Mouse (Mus musculus) layer of hippocampus, postnatal 36 days (tissue): ENCODE measurements around the gene Ifi202b. TPM values are rescaled to one million over a fixed set of nuclear protein-coding genes. Genes with fewer than 3 reads are reported as not detected.
"Not testable (repeated sequence)": the region's sequence is repeated elsewhere in the genome, so short reads cannot be mapped to it uniquely, and the experiment has no call there.

Source experiments
- DNase-seq, 2 experiments: peaks; one replicate each; pipeline ENCODE4 v3.0.0; 2022
- total RNA-seq, 2 experiments: library from RNA; stranded (reverse); gene quantifications; 2 replicates each; pipeline ENCODE4 v1.2.3; 2021

Gene Ifi202b
- total RNA-seq: not detected

DNA sequence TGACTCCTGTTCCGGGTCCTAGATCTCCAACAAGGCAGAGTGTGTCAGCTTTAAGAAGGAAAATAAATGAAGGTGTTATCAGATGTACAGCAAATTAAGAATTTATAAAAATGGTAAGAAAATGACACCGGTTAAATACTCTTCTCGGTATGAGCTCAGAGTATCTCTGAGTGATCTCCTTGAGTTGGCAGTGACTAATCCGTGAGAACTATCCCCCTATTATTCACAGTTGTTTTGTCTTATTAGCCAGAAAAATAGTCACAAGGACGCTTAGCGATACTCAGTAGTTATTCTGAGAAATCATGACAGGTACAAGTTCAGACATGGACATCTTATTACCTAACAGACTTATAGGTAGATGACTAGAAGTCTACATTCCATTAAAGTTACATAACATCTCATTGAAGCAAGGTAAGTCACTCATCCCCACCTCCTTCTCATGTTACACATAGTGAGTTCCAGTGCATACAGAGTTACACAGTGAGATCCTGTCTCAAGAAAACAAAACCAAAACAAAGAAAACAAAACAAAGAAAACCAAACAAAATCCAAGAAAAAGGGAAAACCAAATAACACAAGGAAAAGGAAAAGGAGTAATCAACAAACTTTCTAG, at the start of gene Ifi202b:
Ifi202b (minus strand) TSS at position 51 of the 612 bp plus-strand sequence.
- DNase-seq: not testable (repeated sequence)

DNA sequence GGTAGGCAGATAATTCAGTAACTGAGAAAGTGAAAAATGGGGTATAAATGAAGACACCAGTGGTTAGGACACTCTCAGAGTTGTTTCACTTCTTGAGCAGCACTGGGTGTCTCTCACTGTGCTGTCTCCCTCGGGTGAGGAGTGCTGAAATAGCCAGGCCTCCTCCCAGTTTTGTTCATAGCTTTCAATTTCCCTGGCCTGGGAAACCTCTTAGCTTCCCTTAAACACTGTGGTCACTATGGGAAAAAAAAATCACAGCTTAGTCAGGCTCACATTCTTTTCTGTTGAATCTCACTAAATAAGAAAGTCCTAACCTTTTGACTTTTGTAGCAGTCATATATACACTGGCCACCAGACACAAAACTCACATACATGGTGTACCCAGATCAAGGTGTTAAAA, 49.2 kb upstream of the Ifi202b start, which contains the start of gene Ifi205:
Ifi205 (minus strand) TSS at position 113 of the 400 bp plus-strand sequence.
- no peak for DNase-seq

DNA sequence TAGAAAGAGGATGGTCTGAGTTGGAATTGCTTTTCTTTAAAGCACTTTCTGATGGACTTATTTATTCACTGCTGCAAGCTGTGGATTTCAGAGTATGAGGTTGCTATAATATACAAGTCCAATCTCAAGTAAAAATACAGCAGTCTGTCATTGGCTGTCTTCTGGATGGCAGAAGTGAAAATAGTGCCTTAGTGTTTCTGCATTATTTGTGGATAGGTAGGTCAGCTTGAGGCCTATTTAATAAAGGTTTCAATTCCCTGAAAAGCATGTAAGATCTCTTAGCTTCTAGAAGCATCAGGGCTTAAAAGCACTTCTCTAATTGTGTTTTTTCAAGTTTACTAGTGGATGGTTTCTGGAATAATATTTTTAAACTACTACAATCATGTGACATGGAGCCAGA, 24.5 kb upstream of the Ifi202b start:
- DNase-seq: not testable (repeated sequence)

DNA sequence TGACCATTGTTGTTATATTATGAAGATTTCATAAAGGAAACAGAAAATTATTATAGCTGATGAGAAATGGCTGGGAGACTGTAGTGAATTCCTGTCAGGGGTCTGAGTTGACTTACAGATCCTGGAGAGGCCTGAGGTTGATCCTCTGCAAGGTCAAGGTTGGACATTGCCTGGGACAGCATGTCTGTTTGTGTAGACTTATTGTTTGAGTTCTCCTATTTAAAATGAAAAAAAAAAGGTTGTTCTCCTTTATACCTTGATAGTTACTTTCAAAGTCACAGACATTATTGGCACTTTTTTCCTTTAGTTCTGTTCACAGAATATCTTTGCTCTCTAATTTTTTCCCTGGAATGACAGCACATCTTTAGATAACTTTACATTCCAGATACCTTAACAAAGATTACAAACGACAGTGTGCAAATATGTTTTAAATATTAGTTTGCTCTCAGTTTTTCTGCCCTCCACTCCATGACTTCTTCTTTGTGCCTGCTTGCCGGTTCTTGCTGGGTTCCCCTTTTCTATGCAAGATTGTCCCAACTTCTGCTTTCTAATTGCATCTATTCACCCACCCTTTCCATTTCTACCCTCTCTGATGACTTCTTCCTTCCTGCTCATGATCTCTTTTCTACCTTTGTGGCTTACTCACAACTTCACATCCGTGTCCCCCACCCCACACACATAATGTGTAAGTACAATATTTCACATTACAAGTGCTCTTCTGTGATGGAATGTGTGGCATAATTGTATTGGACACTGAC, 22.0 kb upstream of the Ifi202b start:
- DNase-seq: not testable (repeated sequence)

DNA sequence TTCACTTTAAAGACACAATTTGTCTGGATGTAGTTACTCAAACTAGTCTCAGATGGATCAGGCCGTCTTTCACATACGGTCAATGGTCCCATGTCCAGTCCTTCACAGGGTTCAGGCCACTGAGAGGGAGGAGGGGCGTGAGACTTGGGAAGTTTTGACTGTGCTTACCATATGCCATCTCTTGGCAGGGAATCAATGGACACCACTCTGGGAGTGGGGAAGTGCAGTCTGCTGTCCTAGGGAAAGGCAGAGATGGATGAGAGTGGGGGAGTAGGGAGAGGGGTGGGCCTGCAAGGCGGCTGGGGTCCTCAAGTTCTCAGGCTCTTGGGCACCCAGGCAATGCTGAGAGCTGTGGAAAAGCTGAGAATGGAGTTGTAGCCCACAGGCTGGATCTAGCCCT, 12.5 kb upstream of the Ifi202b start:
- DNase-seq: no peak

DNA sequence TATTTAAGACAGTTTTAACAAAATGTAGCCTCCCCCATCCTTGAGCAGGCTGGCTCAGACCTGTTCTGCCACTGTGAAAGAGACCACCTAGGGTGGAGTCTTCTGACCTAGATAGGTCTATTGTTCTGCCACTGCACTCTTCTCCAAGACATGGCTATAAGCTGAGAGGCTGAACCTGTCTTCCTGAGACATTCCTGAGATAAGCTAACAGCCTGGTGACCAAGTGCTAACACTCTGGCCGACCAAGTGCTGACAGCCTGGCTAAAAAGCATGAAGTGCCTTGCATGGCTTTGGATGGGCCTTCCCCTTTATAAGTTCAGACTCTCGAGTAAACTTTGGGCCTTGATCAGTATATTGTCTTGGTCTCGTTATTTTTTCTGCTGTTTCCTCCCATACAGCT, 1.5 kb downstream of the Ifi202b start:
- DNase-seq: not testable (repeated sequence)

DNA sequence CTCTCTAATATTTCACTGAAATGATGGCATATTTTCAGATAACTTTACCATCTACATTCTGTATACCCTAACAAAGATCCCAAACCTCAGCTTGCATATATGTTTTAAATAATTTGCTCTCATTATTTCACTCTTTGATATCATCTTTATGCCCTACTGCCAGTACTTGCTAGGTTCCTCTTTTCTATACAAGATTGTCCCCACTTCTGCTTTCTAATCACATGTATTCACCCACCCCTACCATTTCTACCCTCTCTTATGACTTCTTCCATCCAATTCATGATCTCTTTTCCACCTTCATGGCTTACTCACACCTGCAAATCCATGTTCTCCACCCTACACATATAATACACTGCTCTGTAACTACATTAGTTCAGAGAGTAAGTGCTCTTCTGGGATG, 4.9 kb downstream of the Ifi202b start:
- no peak for DNase-seq

DNA sequence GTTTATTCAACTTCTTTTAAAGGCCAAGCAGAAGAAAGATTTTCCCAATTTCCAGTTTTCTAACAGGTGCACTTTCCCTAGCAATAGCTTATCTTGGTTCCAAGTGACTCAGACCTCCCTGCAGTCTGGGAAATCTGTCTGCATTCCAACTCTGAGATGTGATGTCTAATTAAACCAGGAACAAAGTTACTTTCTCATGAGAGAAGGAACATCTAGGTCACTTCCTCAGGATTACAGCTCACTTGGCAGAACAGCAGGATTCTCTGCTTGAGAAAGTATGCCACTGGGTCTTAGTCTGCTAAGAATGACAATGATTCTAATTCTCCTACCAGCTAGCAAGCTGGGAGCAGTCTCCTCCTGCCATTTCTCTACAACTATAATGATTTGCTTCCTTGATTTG, 9.4 kb downstream of the Ifi202b start:
- DNase-seq: no peak

DNA sequence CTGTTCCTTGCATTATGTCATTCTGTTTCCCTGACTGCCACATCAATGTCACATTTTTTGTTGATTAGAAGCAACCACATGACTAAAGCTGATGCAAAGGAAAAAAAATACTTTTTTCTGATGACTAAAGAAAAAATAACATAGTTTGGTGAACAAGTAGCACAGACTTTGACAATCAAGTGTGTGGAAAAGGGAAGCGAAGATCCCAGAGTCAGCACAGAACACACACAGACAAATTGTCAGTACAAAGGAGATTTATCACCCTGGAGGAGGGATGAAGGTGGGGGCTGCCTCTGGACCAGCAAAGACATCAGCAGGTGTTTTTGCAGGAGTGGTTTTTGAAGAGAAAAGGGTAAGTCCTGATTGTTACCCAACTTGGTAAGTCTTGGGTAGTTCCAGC, 21.1 kb downstream of the Ifi202b start:
- not testable (repeated sequence) for DNase-seq

DNA sequence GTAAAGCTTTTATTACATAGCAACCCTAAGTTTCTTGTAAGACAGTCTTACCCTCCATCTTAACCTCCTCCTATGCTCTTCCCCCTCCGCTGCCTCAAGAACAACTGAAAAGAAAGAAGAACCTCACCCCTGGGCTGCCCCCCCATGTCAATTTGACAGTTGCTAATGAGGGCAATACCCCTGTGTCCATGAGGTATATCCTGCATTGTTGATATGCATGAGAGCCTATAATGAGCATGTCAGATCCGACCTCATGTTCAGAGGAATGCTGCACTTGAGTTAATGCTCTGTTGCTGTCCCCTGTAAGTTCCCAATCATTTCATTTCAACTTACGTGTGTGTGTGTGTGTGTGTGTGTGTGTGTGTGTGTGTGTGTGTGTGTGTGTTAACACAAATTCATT, 22.5 kb downstream of the Ifi202b start:
- DNase-seq: not testable (repeated sequence)

DNA sequence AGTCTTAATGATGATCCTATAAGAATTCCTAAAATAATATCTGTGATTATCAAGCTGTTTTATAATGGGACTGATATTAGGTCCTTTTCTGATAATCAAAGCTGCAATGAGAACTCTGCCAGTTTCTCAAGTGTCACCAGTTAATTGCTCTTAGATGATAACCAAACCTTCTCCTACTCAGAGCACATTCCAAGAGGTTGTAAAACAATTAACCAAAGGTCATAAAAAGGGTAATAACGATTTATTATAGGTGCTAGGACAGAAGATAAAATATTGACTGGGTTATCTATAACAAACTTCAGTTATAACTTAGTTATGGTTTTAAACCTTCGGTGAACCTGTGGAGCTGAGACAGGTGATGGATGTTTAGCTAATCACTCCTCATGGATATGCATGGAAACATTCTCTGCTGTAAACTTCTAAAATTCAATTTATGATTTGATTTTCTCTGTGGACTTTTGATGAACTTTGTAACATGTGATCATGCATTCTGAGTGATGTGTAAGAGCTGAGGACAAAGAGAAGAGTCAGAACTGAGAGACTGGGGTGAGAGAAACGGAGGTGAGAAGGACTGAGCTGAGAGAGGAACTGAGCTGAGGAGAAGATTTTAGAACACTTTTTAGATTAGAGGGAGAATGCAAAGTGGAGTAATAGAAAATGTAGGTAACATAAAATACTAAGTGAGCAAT, 26.6 kb downstream of the Ifi202b start:
- DNase-seq: not testable (repeated sequence)

DNA sequence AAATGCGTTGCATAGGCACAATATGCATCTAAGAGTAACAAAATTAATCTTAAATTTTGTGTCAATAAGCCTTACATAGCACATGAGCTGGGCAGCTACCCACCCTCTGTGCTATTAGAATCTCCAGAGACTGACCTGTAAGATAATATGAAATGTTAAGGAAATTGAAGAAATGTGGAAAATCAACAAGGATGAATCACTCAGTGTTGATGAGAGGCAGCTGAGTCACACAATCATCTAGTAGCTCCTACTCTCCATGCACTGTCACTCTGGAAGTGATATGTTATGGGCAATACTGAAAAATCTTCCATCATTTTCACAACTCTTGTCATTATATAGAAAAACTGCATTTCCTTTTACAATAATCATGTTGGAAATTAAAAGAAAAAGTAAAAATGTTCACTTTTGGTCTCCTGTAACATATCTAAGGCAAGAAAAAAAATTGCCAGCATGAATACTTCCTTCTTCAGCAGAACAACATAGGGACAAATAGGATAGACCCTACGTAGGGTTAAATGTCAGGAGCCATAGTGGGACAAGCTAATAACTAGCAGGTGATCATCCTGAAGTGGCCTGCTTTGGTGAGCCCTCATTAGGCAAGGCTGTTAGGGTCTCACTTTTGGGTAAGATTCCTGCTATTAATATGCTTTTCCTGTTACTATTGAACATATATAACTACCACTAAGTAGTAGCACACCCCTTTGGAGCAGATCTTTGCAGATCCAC, 27.3 kb downstream of the Ifi202b start:
- no peak for DNase-seq

DNA sequence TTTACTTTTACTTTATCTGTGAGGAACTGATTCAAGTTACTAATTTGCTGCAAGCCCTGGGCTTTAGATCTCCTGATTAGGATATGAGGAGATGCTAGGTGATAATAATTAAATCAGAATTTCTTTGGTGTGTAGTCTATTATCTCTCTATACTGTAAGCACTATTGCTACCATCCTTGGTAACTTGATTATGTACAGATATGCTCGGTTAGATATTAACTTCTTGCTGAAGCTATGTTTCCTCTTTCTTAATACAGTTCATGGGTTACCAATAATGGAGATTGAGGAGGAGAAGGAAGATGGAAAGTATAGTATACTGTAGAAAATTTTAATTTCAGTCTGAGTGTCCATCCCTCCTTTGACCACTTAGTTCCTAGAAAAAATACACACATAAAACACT, 29.0 kb downstream of the Ifi202b start:
- no peak for DNase-seq

DNA sequence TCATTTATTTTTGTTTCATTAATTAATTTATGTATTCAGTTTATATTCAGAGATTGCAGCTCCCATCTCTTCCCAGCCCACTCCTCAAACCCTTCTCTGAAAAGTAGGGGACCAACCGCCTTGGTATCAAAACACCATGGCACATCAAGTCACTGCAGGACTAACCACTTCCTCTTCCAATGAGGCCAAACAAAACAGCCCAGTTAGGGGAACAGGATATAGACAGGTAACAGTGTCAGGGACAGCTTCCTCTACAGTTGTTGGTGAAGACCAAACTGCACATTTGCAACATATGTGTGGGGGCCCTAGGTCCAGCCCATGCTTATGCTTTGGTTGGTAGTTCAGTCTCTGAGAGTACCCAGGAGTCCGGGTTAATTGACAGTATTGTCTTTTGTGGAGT, 33.5 kb downstream of the Ifi202b start:
- not testable (repeated sequence) for DNase-seq

DNA sequence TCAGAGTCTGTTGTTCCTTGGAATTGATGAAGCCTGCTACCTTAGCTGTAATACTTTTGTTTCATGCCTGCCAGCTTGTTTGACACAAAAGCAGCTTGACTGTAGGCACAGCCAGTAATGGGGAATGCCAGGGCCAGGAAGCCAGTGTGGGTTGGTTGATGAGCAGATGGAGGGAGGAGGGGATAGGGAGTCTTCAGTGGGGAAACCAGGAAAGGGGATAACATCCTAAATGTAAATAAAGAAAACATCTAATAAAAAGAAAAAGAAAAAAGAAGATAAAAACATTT, 39.8 kb downstream of the Ifi202b start:
- peak; percentile 53 to 58 for DNase-seq

DNA sequence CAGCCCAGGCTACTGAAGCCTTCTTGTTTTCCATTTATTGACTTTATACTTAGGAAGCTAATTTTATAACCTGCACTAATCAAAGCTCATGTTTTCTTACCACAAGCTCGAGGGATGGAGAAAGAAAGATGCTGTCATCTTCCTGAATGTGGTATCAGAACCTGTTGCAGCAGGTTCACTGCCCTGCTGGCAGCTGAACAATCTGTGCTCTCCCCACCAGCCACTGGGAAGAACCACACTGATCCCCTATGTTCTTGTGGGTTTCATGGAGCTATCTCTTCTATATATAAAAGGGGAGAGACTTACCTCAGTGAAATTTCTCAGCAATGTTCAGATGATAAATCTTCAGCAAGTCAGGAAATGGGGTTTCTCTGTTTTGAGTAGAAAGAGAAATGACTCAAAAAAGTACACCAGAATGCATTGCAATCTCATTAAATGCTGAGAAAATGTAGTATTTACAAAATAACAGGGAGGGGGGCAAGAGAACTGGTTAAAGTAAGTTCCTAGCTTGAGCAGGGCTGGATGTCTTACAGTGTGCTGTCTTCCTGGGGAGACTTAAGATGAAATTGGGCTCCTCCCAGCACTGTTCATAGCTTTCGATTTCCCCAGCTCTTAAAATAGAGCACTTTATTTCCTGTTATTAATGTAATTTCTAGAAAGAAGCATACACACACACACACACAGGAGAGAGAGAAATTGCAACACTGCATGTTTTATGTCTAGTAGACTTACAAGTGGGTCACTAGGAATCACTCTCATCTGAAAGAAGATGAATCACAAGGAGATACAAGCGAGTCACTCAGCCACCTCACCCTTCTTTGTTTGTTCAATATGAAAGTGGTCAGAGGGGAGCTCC, 40.4 kb downstream of the Ifi202b start, which contains the start of the genes Mndal and Ifi203:
Mndal (minus strand) TSS at position 568 of the 856 bp plus-strand sequence.
Ifi203 (minus strand) TSS at position 749 of the 856 bp plus-strand sequence.
- DNase-seq: not testable (repeated sequence)

DNA sequence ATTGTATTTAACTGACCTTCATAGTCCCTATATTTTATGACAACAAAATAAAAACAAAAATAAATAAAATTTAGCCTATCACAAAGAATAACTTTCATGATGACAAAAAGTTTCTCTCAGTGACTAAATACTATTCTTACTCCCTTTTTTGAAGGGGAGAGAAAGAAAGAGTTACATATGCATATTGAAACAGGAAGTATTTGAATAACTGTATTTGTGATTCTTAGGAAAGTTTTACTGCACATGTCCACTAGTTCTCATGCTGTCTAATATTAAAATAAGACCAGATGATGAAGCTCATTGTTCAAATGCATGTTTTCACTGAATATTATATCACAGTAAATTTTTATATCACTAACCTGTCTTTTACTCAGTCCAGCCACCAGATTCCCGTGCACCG, 41.0 kb downstream of the Ifi202b start:
- not testable (repeated sequence) for DNase-seq

DNA sequence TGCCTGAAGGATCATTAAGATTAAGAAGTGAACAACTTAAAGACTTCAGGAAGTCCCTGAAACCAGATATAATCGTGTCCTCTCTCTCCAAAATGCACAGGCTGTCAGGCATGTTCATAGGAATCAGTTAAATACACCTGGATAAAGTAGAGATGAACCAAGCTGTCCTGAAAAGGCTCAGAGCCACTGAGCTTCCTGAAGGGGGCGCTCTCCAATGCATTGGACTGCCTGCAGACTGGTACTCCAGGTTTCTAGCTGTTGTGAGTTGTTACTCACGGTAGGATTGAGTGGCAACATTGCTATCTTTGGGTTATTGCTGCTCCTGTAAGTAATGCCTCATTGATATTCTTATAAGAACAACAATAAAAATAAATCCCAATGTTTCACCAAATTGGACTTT, 63.3 kb downstream of the Ifi202b start:
- DNase-seq: not testable (repeated sequence)

DNA sequence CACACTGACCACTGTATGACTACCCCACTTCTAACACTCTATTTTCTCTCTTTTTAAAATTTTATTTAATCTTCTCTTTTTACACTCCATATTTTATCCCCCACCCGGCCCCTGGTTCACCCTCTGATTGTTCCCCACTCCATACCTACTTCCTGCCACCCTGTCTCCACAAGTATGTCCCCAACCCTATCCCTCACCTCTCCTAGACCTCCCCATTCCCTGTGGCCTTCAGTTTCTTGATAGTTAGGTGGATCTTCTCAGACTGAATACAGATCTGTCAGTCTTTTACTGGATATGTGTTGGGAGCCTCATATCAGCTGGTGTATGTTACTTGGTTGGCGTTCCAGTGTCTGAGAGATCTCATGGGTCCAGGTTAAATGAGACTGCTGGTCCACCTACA, 68.0 kb downstream of the Ifi202b start:
- no peak for DNase-seq

DNA sequence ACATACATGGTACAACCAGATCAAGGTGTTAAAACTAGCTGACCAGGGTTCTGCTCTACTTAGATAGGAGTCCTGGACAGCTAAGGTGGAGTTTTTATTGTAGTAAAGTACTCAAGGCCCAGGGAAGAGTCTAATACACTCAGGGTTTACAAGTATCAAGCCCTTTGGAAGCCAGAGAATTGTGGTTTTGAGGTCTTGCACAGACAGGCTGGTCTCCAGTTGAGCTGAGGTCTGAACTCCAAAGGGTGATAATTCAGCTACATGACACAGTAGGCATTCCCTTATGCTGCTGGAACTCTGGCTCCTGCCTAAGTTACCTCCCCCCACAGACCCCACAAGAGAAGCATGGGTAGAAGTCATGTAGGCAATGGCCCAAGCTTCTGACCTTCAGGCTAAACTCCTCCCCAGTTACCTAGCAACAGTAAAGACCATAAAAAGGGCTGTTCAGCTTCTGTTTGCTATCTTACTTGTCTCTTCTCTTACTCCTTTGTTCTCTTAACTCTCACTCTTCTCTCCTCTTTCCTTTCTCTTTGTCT, 69.2 kb downstream of the Ifi202b start:
- DNase-seq: not testable (repeated sequence)
